Mouse (Mus musculus): ENCODE data around the gene Lrrc28. TPM values are rescaled to one million over a fixed set of nuclear protein-coding genes. Genes with fewer than 3 reads are reported as not detected.

Lrrc28 gene
- 23.9 TPM for polyA plus RNA-seq (2014; fragmentation: Illumina TruSeq; extraction: RNeasy Lipid Tissue Mini Kit (QIAGEN cat#74804); ENCODE audit: low read depth, low replicate concordance)

GRCm38 (mm10) chr7:67644833-67645680 lies at the start of gene Lrrc28:
Lrrc28 (minus strand) TSS chr7:67645268.

GRCm38 (mm10) chr7:67647277-67647676 lies 2.2 kb upstream of the Lrrc28 start, which contains the start of gene Ttc23:
Ttc23 (plus strand) TSS chr7:67647410.

Other genes with a start within 250 kb of the Lrrc28 start
- gene Ttc23, start 2.1 kb upstream of the Lrrc28 start, polyA plus RNA-seq (2014; fragmentation: Illumina TruSeq; extraction: RNeasy Lipid Tissue Mini Kit (QIAGEN cat#74804); ENCODE audit: low read depth, low replicate concordance), result 19.2 TPM
- 12.5 TPM for gene Synm, start 114.5 kb upstream of the Lrrc28 start, polyA plus RNA-seq (2014; fragmentation: Illumina TruSeq; extraction: RNeasy Lipid Tissue Mini Kit (QIAGEN cat#74804); ENCODE audit: low read depth, low replicate concordance)

Data from adipose tissue, adult 10 weeks (tissue).